8 mouse cellular contexts compared by ENCODE assay signal in genomic region chr5:103838550-103839264, GRCm38 (mm10).
A peak's percentile ranks its signal among the peaks of the same experiment; 100 is the strongest.
DNase-seq lines count a peak whose midpoint lies in the region; ATAC-seq and TF ChIP-seq lines count a peak whose summit lies in the region.

No protein-coding gene starts in this region.

- no peaks in the 10 kb centered on the region for H3K27me3 ChIP-seq in heart, embryonic 15.5 days
- H3K27me3 ChIP-seq in C2C12 (ENCODE audit: control insufficient read depth, insufficient read depth, insufficient read length) = no peaks in the 10 kb centered on the region
- H3K27me3 ChIP-seq in cerebellum, adult 2 months (ENCODE audit: control insufficient read depth, insufficient read depth, low read length) = no peaks in the 10 kb centered on the region

- H3K79me3 ChIP-seq in C2C12 (ENCODE audit: low read depth) = no peaks in the 10 kb centered on the region

- peaks cover 39% of the 10 kb centered on the region for H3K4me1 ChIP-seq in heart, embryonic 15.5 days (replicated peaks)
- peaks cover 23% of the 10 kb centered on the region for H3K4me1 ChIP-seq in lung, adult 2 months (ENCODE audit: control insufficient read depth, insufficient read depth, low read length)
- H3K4me1 ChIP-seq in cerebellum, adult 2 months (ENCODE audit: control insufficient read depth, insufficient read depth, low read length) = no peaks in the 10 kb centered on the region

- H3ac ChIP-seq in C2C12 (ENCODE audit: control insufficient read depth, insufficient read length, low read depth) = no peak overlapping the region

- H3K4me3 ChIP-seq in heart, embryonic 15.5 days = no peak overlapping the region
- H3K4me3 ChIP-seq in C2C12 (ENCODE audit: insufficient read depth, poor library complexity, severe bottlenecking) = no peak overlapping the region
- H3K4me3 ChIP-seq in lung, adult 2 months (replicated peaks; ENCODE audit: extremely low read depth, low read depth, low read length) = no peak overlapping the region
- H3K4me3 ChIP-seq in cerebellum, adult 2 months (replicated peaks; ENCODE audit: insufficient read depth, low read depth, low read length) = no peak overlapping the region

- DNase-seq in heart, postnatal 36 days = no peak
- peak; percentile 77 for DNase-seq in adrenal gland, postnatal 25 days
- peak; percentile 78 for DNase-seq in lung, adult 2 months
- no peak for DNase-seq in spleen, postnatal 36 days (ENCODE audit: low spot score in 2 of 2)
- no peak for DNase-seq in cerebellum, adult 2 months
- DNase-seq in left cerebral cortex, adult 9 months (ENCODE audit: low spot score in 2 of 2) = no peak

- peak; percentile 51 for ATAC-seq in heart, embryonic 15.5 days (replicated peaks; ENCODE audit: insufficient number of reproducible peaks, insufficient read depth, low FRiP score, low read depth)

- H3K36me3 ChIP-seq in heart, embryonic 15.5 days = peaks cover 29% of the 10 kb centered on the region
- peaks cover 42% of the 10 kb centered on the region for H3K36me3 ChIP-seq in C2C12 (ENCODE audit: control insufficient read depth, insufficient read depth)

- no peak for TF ChIP-seq POLR2A in lung, adult 2 months (IDR thresholded peaks at IDR 0.05; ENCODE audit: borderline replicate concordance, extremely low read depth, low read depth, low read length)
- no peak for TF ChIP-seq POLR2A in cerebellum, adult 2 months (IDR thresholded peaks at IDR 0.05; ENCODE audit: borderline replicate concordance, insufficient read depth, low read length)

- peak overlapping the region; percentile 59 for H3K27ac ChIP-seq in heart, embryonic 15.5 days
- no peak overlapping the region for H3K27ac ChIP-seq in cerebellum, adult 2 months (ENCODE audit: insufficient read depth, low read length)

- TF ChIP-seq CTCF in C2C12 (IDR thresholded peaks at IDR 0.05; ENCODE audit: control insufficient read depth, insufficient read depth, insufficient read length) = no peak
- TF ChIP-seq CTCF in lung, adult 2 months (IDR thresholded peaks at IDR 0.05; ENCODE audit: insufficient read depth, low read length) = no peak
- no peak for TF ChIP-seq CTCF in cerebellum, adult 2 months (IDR thresholded peaks at IDR 0.05; ENCODE audit: borderline replicate concordance, insufficient read depth, low read depth, low read length)

- no peaks in the 10 kb centered on the region for H3K9me3 ChIP-seq in heart, embryonic 15.5 days (replicated peaks)

- no peak overlapping the region for H3K9ac ChIP-seq in heart, embryonic 15.5 days

- WGBS in heart, embryonic 15.5 days = 76% methylated on average over 15 of the region's 15 CpGs
- 57% methylated on average over 15 of the region's 15 CpGs for WGBS in lung, adult 2 months
- WGBS in cerebellum, adult 2 months = 78% methylated on average over 15 of the region's 15 CpGs

- peaks cover 28% of the 10 kb centered on the region for H3K79me2 ChIP-seq in C2C12 (ENCODE audit: control insufficient read depth, insufficient read depth)

- intact Hi-C loops in heart, postnatal 36 days (cut with DNase I) = no loop called here

- no peak overlapping the region for H3K4me2 ChIP-seq in heart, embryonic 15.5 days

TF ChIP-seq in C2C12, 6 proteins besides CTCF, POLR2A, EP300 and RAD21:
- no peak for TF ChIP-seq USF1 (IDR thresholded peaks at IDR 0.05; ENCODE audit: low read depth)
- TF ChIP-seq CEBPB (IDR thresholded peaks at IDR 0.05; ENCODE audit: low read depth) = peak; percentile 38

Comparison
In these comparisons a context has a peak if more than half of its experiments do, and no peak if none do; other contexts are left out.
1. DNase-seq: peak in adrenal gland, postnatal 25 days (single experiment) and lung, adult 2 months (single experiment); none in heart, postnatal 36 days (0 of 2), spleen, postnatal 36 days (0 of 2), cerebellum, adult 2 months (0 of 2) and left cerebral cortex, adult 9 months (0 of 2).